Mouse (Mus musculus): ENCODE data around the gene 1110002E22Rik.

Gene 1110002E22Rik

GRCm38 (mm10) chr3:138063731-138064329, 1.0 kb upstream of the 1110002E22Rik start:
- peak; percentile 37 to 67 for DNase-seq (ENCODE audit: low spot score in 2 of 2)

- no peak for DNase-seq (ENCODE audit: low spot score in 2 of 2)
Measured at GRCm38 (mm10) chr3:138065930-138066329, 1.1 kb downstream of the 1110002E22Rik start.

- DNase-seq (ENCODE audit: low spot score in 2 of 2): no peak
Measured at GRCm38 (mm10) chr3:138066348-138066856, 1.6 kb downstream of the 1110002E22Rik start.

- DNase-seq (ENCODE audit: low spot score in 2 of 2): no peak
Measured at GRCm38 (mm10) chr3:138067288-138067687, 2.4 kb downstream of the 1110002E22Rik start, which contains the start of gene Gm5105. TSS of gene Gm5105 (minus strand) at chr3:138067388.

- no peak for DNase-seq (ENCODE audit: low spot score in 2 of 2)
Measured at GRCm38 (mm10) chr3:138068103-138068502, 3.3 kb downstream of the 1110002E22Rik start.

- DNase-seq (ENCODE audit: low spot score in 2 of 2): no peak
Measured at GRCm38 (mm10) chr3:138069756-138070511, 5.1 kb downstream of the 1110002E22Rik start.

GRCm38 (mm10) chr3:138071004-138071403, 6.2 kb downstream of the 1110002E22Rik start:
- no peak for DNase-seq (ENCODE audit: low spot score in 2 of 2)

GRCm38 (mm10) chr3:138071476-138072073, 6.7 kb downstream of the 1110002E22Rik start:
- no peak for DNase-seq (ENCODE audit: low spot score in 2 of 2)

GRCm38 (mm10) chr3:138074214-138074613, 9.4 kb downstream of the 1110002E22Rik start:
- no peak for DNase-seq (ENCODE audit: low spot score in 2 of 2)

GRCm38 (mm10) chr3:138075209-138075608, 10.4 kb downstream of the 1110002E22Rik start:
- DNase-seq (ENCODE audit: low spot score in 2 of 2): no peak

GRCm38 (mm10) chr3:138077476-138078340, 12.9 kb downstream of the 1110002E22Rik start:
- no peak for DNase-seq (ENCODE audit: low spot score in 2 of 2)

- DNase-seq (ENCODE audit: low spot score in 2 of 2): no peak
Measured at GRCm38 (mm10) chr3:138078701-138079100, 13.8 kb downstream of the 1110002E22Rik start.

GRCm38 (mm10) chr3:138083073-138083637, 18.3 kb downstream of the 1110002E22Rik start:
- no peak for DNase-seq (ENCODE audit: low spot score in 2 of 2)

- DNase-seq (ENCODE audit: low spot score in 2 of 2): no peak
Measured at GRCm38 (mm10) chr3:138083896-138084295, 19.0 kb downstream of the 1110002E22Rik start.

- no peak for DNase-seq (ENCODE audit: low spot score in 2 of 2)
Measured at GRCm38 (mm10) chr3:138095301-138095700, 30.4 kb downstream of the 1110002E22Rik start.

GRCm38 (mm10) chr3:138095718-138096117, 30.9 kb downstream of the 1110002E22Rik start:
- no peak for DNase-seq (ENCODE audit: low spot score in 2 of 2)

- no peak for DNase-seq (ENCODE audit: low spot score in 2 of 2)
Measured at GRCm38 (mm10) chr3:138096263-138097028, 31.6 kb downstream of the 1110002E22Rik start.

- no peak for DNase-seq (ENCODE audit: low spot score in 2 of 2)
Measured at GRCm38 (mm10) chr3:138097718-138098117, 32.9 kb downstream of the 1110002E22Rik start.

- DNase-seq (ENCODE audit: low spot score in 2 of 2): no peak
Measured at GRCm38 (mm10) chr3:138101936-138102335, 37.1 kb downstream of the 1110002E22Rik start.

- no peak for DNase-seq (ENCODE audit: low spot score in 2 of 2)
Measured at GRCm38 (mm10) chr3:138103690-138104089, 38.8 kb downstream of the 1110002E22Rik start.

All from urinary bladder, postnatal 4 days (tissue).